Mouse (Mus musculus) midbrain, postnatal 0 days (tissue): Measurements from ENCODE around the gene Arpc2. TPM values are rescaled to one million over a fixed set of nuclear protein-coding genes. Genes with fewer than 3 reads are reported as not detected.

Experiments used
- ATAC-seq: fragments of 200-750 bp; cut with Nextera tagmentation; 2 replicates; pipeline ENCODE4 v1.8.0; 2017; ENCODE audit warnings: moderate number of reproducible peaks, mild to moderate bottlenecking, moderate TSS enrichment, moderate library complexity; ENCODE audit not compliant: low FRiP score
- DNase-seq: peaks from one replicate; pipeline ENCODE4 v3.0.0-alpha.2; 2015; ENCODE audit warnings: low spot score
- H3K27ac ChIP-seq: fragments of 300-500 bp; sonication (generic); 2 replicates; pipeline ENCODE4 v1.5.1; 2014; ENCODE audit warnings: low read depth, mild to moderate bottlenecking, low read length, mixed read lengths
- H3K27me3 ChIP-seq: fragments of 300-500 bp; sonication (generic); 2 replicates; pipeline ENCODE4 v1.6.1; 2014; ENCODE audit warnings: low read length, control low read depth, mixed read lengths; ENCODE audit not compliant: insufficient read depth
- H3K36me3 ChIP-seq: fragments of 300-500 bp; sonication (generic); 2 replicates; pipeline ENCODE4 v1.6.1; 2014; ENCODE audit warnings: low read length, control low read depth, mixed read lengths; ENCODE audit not compliant: insufficient read depth
- H3K4me1 ChIP-seq: fragments of 300-500 bp; sonication (generic); 2 replicates; pipeline ENCODE4 v1.6.1; 2014; ENCODE audit warnings: mild to moderate bottlenecking, control low read depth, antibody characterized with exemption, low read length, mixed read lengths; ENCODE audit not compliant: insufficient read depth
- H3K4me2 ChIP-seq: fragments of 300-500 bp; sonication (generic); 2 replicates; pipeline ENCODE4 v1.6.1; 2014; ENCODE audit warnings: low read depth, mild to moderate bottlenecking, low read length, mixed read lengths; ENCODE audit not compliant: poor library complexity, severe bottlenecking
- H3K4me3 ChIP-seq: fragments of 300-500 bp; sonication (generic); 2 replicates; pipeline ENCODE4 v1.5.1; 2014; ENCODE audit warnings: low read depth, mild to moderate bottlenecking, low read length, moderate library complexity
- H3K9ac ChIP-seq: fragments of 300-500 bp; sonication (generic); replicated peaks from 2 replicates; pipeline ENCODE4 v1.6.1; 2014; ENCODE audit warnings: mild to moderate bottlenecking, low read length, moderate library complexity, mixed read lengths; ENCODE audit not compliant: poor library complexity, severe bottlenecking
- H3K9me3 ChIP-seq: fragments of 300-500 bp; sonication (generic); 2 replicates; pipeline ENCODE4 v1.6.1; 2016; ENCODE audit warnings: low read length, control low read depth
- CTCF ChIP-seq: IDR thresholded peaks from 2 replicates; pipeline ENCODE4 v1.5.1; 2016; ENCODE audit warnings: antibody characterized with exemption, mild to moderate bottlenecking
- WGBS: fragments of 180-500 bp; shearing (Covaris S2); extraction: QIAGEN DNeasy Blood & Tissue Kit; methylation state at CpG from one replicate; pipeline ENCODE4 v1.1.7; 2014; 5-methylcytosine and 5-hydroxymethylcytosine counted together
- polyA plus RNA-seq: library from polyadenylated mRNA; unstranded; fragments of >200 nt; fragmentation: Nextera tagmentation; extraction: Ambion mirVana; gene quantifications from 2 replicates; pipeline ENCODE4 v1.2.1, GENCODE M21; 2015
- total RNA-seq: library from RNA; depleted of rRNA; stranded (reverse); fragments of >200 nt; gene quantifications from 2 replicates; pipeline ENCODE4 v1.2.3, GENCODE M21; 2014

The Arpc2 gene
- total and polyA plus RNA-seq, 2 experiments from 2014 or later, result 149 to 464 TPM

DNA sequence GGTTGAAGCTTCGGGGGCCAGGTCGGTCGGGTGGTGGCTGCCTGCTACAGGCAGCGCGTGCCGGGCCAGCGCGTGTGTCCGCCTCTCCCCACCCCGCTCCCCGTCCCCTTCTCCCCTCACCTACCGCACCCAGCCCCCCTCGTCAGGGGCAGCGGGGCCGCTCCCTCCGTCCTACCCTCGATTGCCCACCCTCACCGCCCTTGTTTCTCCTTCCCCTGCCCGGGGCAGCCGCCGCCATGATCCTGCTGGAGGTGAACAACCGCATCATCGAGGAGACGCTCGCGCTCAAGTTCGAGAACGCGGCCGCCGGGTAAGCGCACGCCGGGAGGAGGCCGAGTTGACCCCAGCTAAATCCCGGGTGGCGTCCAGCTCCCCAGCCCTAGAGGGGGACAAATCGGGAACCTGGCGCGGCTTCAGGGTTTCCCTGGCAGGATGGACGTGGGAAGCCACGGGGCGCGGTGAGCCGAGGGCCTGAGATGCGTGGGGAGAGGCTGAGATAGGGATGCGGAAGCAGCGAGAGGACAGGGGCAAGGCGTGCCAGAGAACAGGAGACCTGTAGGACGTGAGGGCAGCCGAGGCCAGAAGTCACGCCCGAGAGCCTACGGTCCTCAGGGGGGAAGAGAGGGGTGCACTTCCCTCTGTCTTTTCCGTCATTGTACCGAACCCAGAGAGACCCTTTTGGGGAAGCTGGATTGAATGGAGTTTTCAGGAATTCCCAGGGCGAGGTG lies 870 bp downstream of the Arpc2 start:
- H3K27me3 ChIP-seq, result no peaks in the 10 kb centered on the region
- no peaks in the 10 kb centered on the region for H3K9me3 ChIP-seq
- DNase-seq (peak; percentile 21), ATAC-seq (no peak; the same call in 1 of the 2 replicates)
- peaks cover 23% of the 10 kb centered on the region for H3K4me1 ChIP-seq
- no peaks in the 10 kb centered on the region for H3K36me3 ChIP-seq
- peak overlapping the region; percentile 85 for H3K9ac ChIP-seq
- peak overlapping the region; percentile 97 for H3K4me3 ChIP-seq
- 0% methylated on average over 39 of the region's 57 CpGs for WGBS
- no peak for TF ChIP-seq CTCF
- H3K4me2 ChIP-seq, result peak overlapping the region; percentile 66
- H3K27ac ChIP-seq, result peak overlapping the region; percentile 89

DNA sequence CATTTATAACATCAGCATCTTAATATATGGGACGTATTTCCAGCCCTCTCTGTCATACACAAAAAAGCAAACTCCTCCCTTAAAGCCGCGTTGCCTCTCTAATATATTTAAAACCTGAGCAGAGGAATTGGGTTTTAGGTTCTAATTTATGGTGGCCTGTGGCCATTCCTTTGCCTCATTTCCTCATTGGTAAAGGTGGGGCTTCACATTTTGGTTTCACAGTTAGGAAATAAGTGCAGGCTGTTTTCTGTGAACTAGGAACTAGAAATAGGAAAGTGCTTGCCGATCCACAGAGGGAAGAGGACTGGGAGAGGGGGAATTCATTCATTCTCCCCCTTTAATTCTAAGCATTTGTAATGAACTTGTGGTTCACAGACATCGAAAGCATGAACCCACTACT lies 1.8 kb downstream of the Arpc2 start:
- Histone ChIP-seq H3K27ac (no peak overlapping the region), H3K36me3 (no peaks in the 10 kb centered on the region), H3K9me3 (no peaks in the 10 kb centered on the region), H3K4me2 (peak overlapping the region; percentile 66), H3K9ac (peak overlapping the region; percentile 85), H3K4me3 (peak overlapping the region; percentile 97), H3K4me1 (peaks cover 23% of the 10 kb centered on the region), H3K27me3 (no peaks in the 10 kb centered on the region)
- 31% methylated on average over 5 of the region's 5 CpGs for WGBS
- no peak for DNase-seq
- no peak for TF ChIP-seq CTCF
- ATAC-seq, result no peak

DNA sequence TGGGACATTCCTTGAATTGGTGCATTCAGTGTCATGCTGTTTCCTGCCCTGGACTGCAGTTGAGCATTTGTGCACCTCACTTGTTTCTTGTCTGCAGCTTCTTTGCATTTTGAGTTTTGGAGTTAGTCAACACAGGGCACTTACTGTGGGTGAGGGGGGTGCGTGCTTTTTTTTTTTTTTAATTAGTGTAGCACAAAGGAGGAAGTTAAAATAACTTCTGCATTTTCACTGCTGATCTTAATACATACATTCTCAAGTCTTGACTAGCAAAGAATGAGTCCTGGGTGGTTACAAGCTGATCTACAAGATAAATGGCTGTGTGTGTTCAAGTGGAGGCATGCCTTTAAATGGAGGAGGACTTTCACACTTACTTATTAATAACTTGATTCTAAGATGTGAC lies 2.3 kb downstream of the Arpc2 start:
- Histone ChIP-seq H3K9me3 (no peaks in the 10 kb centered on the region), H3K36me3 (no peaks in the 10 kb centered on the region), H3K4me1 (peaks cover 23% of the 10 kb centered on the region), H3K27ac (no peak overlapping the region), H3K4me2 (peak overlapping the region; percentile 66), H3K4me3 (peak overlapping the region; percentile 97), H3K9ac (no peak overlapping the region), H3K27me3 (no peaks in the 10 kb centered on the region)
- no peak for TF ChIP-seq CTCF
- ATAC-seq, result no peak
- no peak for DNase-seq
- 85% methylated on average over 1 of the region's 1 CpGs for WGBS

DNA sequence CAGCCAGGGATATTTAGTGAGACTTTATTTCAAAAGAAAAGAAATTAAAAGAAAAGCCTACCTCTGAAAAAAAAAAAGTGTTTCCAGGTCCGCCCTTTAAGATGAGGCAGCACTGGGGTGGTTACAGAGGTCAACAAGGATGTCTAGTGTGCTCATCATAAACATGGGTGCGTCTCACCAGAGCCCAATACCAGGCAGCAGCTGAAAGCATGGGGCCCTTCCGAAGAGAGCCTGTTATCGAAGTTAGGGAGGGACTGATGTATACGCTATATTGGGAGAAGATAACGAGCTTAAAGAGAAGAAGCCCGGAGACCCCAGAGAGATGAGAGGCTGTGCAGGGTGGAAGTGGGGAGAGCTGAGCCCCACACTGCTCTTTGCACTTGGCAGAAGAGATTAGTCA lies 3.3 kb downstream of the Arpc2 start:
- Histone ChIP-seq H3K4me3 (no peak overlapping the region), H3K9ac (no peak overlapping the region), H3K4me2 (peak overlapping the region; percentile 18; the same call in 1 of the 2 replicates), H3K27ac (no peak overlapping the region), H3K27me3 (no peaks in the 10 kb centered on the region), H3K4me1 (peaks cover 23% of the 10 kb centered on the region), H3K9me3 (no peaks in the 10 kb centered on the region), H3K36me3 (no peaks in the 10 kb centered on the region)
- no peak for DNase-seq
- WGBS, result 56% methylated on average over 7 of the region's 7 CpGs
- TF ChIP-seq CTCF, result no peak
- ATAC-seq, result no peak

DNA sequence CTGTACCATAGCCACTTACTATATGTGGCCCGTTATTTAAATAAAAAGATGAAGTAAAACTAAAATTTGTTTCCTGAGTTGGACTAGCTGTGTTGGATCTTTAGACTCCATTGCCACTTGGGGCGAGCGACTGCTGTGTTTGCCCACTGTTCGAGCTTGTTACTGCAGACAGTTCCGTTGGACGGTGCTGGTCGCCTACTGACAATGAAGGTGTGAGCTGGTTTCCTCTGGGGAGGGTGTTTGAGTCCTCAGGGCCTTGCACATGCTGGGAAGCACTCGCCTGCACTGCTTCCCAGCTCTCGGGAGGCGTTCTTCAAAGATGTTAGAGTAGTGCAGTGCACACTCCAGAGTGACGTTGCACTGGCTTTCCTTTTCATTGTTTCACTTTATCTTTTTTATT lies 3.7 kb downstream of the Arpc2 start:
- Histone ChIP-seq H3K36me3 (no peaks in the 10 kb centered on the region), H3K27ac (no peak overlapping the region), H3K4me3 (no peak overlapping the region), H3K27me3 (no peaks in the 10 kb centered on the region), H3K9ac (no peak overlapping the region), H3K9me3 (no peaks in the 10 kb centered on the region), H3K4me1 (peaks cover 23% of the 10 kb centered on the region), H3K4me2 (peak overlapping the region; percentile 18; the same call in 1 of the 2 replicates)
- TF ChIP-seq CTCF, result no peak
- no peak for ATAC-seq
- 60% methylated on average over 11 of the region's 11 CpGs for WGBS
- DNase-seq, result no peak

DNA sequence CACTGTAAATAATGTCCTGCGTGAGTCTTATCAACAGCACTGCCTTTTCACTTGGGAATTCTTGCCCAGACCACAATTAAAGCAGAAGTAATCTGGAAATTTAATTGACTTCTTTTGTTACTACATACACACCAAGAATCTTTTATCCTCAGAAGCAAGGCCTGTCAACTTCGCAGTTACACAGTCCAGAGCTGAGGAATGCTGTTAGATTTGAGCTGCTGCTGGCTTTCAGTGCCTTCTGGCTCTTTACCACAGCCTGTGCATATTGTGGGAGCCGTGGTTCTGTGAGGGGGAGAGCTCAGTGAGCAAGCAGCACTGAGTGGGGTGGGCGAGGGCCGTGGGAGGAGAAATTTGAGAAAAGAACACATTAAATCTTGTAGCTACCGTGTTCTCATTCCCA lies 4.4 kb downstream of the Arpc2 start:
- TF ChIP-seq CTCF, result no peak
- Histone ChIP-seq H3K27ac (no peak overlapping the region), H3K9ac (no peak overlapping the region), H3K36me3 (no peaks in the 10 kb centered on the region), H3K9me3 (no peaks in the 10 kb centered on the region), H3K4me1 (peaks cover 23% of the 10 kb centered on the region), H3K4me3 (no peak overlapping the region), H3K27me3 (no peaks in the 10 kb centered on the region), H3K4me2 (no peak overlapping the region)
- WGBS, result 69% methylated on average over 6 of the region's 6 CpGs
- no peak for DNase-seq
- no peak for ATAC-seq
